Mouse (Mus musculus) megakaryocyte, embryonic 14.5 days (primary cell): Measurements from ENCODE around the gene Hoxc4.

Source experiments
- FLI1 ChIP-seq: IDR thresholded peaks from 2 replicates; pipeline ENCODE4 v1.6.1; 2012; ENCODE audit warnings: low read length, inconsistent platforms, mixed read lengths
- GATA1 ChIP-seq: IDR thresholded peaks from 3 replicates; pipeline ENCODE4 v1.6.1; 2012; ENCODE audit warnings: mixed read lengths, low read length, inconsistent platforms, borderline replicate concordance

DNA sequence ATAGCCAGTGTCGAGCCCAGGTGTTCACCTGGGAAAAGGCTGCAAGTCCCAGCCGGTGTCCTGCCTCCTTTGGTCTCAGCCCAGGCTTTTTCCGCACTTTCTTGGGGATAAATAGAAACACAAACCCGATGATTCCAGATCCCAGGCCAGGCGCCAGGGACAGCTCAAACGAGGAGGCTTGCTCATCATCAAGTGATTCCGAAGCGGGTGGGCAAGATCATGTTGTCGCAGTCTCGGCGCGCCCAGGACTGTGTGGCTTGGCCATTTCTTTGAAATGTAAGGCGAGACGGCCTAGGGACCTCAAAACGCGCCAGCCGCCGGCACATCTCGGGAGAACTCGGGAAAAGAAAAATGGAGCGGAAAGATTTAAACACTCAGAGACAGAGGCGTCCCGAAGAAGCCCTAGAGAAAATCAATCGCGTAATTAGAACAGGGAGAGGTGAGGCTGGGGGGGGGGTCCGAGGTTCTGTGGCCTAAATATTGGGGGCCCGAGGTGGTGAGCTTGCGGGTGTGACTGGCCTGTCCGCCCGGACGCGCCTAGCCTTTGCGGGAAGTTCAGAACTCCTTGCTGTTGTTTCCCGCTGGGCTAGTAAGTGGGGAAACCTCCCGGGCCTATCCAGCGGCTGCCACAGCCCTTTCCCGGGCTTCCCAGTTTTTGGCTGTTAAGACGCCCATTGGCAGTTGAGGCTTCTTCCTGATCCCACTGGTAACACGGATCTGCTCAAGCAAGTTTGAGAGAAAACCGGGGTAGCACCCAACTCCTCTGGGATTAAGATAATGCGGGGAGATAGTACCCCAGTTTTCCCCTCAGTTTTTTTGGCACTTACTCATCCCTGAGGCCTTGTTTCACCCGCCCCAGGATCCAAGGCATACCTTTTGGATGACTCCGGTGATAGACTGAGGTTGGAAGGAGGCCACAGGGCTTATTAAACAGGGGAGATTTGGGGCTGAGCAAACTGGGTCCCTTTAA is 8.8 kb downstream of the Hoxc4 start:
- no peak for TF ChIP-seq FLI1
- no peak for TF ChIP-seq GATA1
